ENCODE assay signal across 12 mouse cellular contexts in the genomic region with DNA sequence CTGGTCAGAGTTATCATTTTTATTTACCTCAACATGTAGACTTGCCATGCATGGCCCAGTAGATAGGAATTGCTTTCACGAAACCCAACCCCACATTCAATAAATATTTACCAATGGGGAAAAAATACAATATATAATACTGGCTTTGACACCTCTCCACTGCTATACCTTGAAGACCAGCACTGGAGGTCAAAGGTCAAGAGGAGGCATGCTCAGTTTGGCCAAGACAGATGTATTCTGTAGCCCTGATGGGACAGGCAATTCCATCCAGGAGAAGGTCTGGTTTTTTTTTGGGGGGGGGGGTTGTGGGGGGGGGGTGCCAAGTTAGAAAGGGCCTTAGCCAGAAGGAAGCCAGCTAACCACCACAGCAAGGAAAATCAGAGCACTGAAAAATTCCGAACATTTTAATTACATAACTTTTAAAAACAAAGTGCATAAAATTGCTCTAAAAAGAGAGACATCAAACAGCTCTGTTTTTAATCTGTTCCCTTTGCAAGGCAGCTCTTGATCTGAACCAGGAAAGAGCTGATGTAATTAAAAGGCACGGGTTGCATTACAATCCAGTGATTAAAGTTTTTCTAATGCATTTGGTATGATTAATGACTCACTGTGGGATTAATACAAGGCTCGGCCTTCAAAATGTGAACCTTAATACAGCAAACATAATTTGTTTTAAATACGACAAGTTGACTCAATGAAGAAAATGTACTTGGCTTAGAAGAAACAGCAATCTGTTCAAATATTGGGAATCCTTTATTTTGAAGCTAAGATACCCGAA.
A peak's percentile ranks its signal among the peaks of the same experiment; 100 is the strongest.
DNase-seq lines count a peak whose midpoint lies in the region; ATAC-seq and TF ChIP-seq lines count a peak whose summit lies in the region.
"Had no signal": no experiment of that assay in that cellular context is flagged by ENCODE, and none has a peak within 500 bp of the region (broad histone marks: within the 10 kb centered on the region; RNA-seq: fewer than 3 reads in every experiment).

No protein-coding gene starts in this region.

- H3K4me1 ChIP-seq in heart, adult 2 months (ENCODE audit: control insufficient read depth, insufficient read depth, low read length): peaks cover 34% of the 10 kb centered on the region
- H3K4me1 ChIP-seq in kidney, embryonic 15.5 days: peaks cover 52% of the 10 kb centered on the region

- peaks cover 75% of the 10 kb centered on the region for H3K36me3 ChIP-seq in heart, adult 2 months (ENCODE audit: control insufficient read depth, insufficient read depth, low read length)
- H3K36me3 ChIP-seq in kidney, embryonic 15.5 days: peaks cover 34% of the 10 kb centered on the region

- H3K27ac ChIP-seq in heart, adult 2 months: peak overlapping the region; percentile 67
- H3K27ac ChIP-seq in kidney, embryonic 15.5 days: peak overlapping the region; percentile 77

- no peak overlapping the region for H3K4me3 ChIP-seq in heart, adult 2 months
- no peak overlapping the region for H3K4me3 ChIP-seq in kidney, embryonic 15.5 days (replicated peaks)

- no peak for TF ChIP-seq EP300 in heart, adult 2 months (IDR thresholded peaks at IDR 0.05; ENCODE audit: insufficient read depth, low read depth, low read length)

- no peak for TF ChIP-seq CTCF in heart, adult 2 months (IDR thresholded peaks at IDR 0.05)
- no peak for TF ChIP-seq CTCF in brain, embryonic 14.5 days (IDR thresholded peaks at IDR 0.05; ENCODE audit: borderline replicate concordance, extremely low read depth, insufficient read depth, insufficient read length)

- DNase-seq in heart, adult 2 months: no peak
- DNase-seq in heart, postnatal 36 days: no peak
- DNase-seq in kidney, postnatal 4 days: no peak
- DNase-seq in brain, embryonic 14.5 days (ENCODE audit: low read depth): peak; percentile 31
- no peak for DNase-seq in cerebellum, adult 8-10 months
- no peak for DNase-seq in gastrocnemius, adult 8-10 months (ENCODE audit: low spot score in 2 of 2)
- DNase-seq: adrenal gland, adult 8-10 months; cerebellum, adult 18-20 months; spleen, adult 18-20 months; thymus, postnatal 36 days had no signal

- no peak for TF ChIP-seq POLR2A in heart, adult 2 months (IDR thresholded peaks at IDR 0.05; ENCODE audit: insufficient read depth, low read depth, low read length)
- TF ChIP-seq POLR2A in brain, embryonic 14.5 days (IDR thresholded peaks at IDR 0.05; ENCODE audit: borderline replicate concordance, extremely low read depth, insufficient read depth, insufficient read length, poor library complexity, severe bottlenecking): no peak

- no peaks in the 10 kb centered on the region for H3K27me3 ChIP-seq in heart, adult 2 months (ENCODE audit: control insufficient read depth, insufficient read depth, low read length)
- H3K27me3 ChIP-seq in kidney, embryonic 15.5 days: no peaks in the 10 kb centered on the region

- no peak overlapping the region for H3K9ac ChIP-seq in heart, adult 2 months (ENCODE audit: low read depth, low read length)
- no peak overlapping the region for H3K9ac ChIP-seq in kidney, embryonic 15.5 days

- no peak overlapping the region for H3K4me2 ChIP-seq in kidney, embryonic 15.5 days

- no peak for ATAC-seq in kidney, embryonic 15.5 days (replicated peaks; ENCODE audit: low FRiP score)
- ATAC-seq in megakaryocyte progenitor cell, adult 5-6 weeks (replicated peaks; ENCODE audit: poor library complexity): peak; percentile 27

- H3K9me3 ChIP-seq in kidney, embryonic 15.5 days (replicated peaks): no peaks in the 10 kb centered on the region

- H3K79me2 ChIP-seq in heart, adult 2 months (replicated peaks; ENCODE audit: control insufficient read depth, insufficient read depth, low read length): no peaks in the 10 kb centered on the region

- intact Hi-C loops in heart, adult 2 months (cut with DNase I): no loop called here
- intact Hi-C loops in heart, postnatal 36 days (cut with DNase I): loop anchor here (5.0 kb wide), 1 partner anchor 174 kb away; the partner anchor contains the start of gene Arid5b

- 63% methylated on average over 6 of the region's 6 CpGs for WGBS in heart, adult 2 months
- WGBS in kidney, embryonic 15.5 days: 59% methylated on average over 6 of the region's 6 CpGs
